12 mouse cellular contexts compared by ENCODE assay signal in the genomic region with DNA sequence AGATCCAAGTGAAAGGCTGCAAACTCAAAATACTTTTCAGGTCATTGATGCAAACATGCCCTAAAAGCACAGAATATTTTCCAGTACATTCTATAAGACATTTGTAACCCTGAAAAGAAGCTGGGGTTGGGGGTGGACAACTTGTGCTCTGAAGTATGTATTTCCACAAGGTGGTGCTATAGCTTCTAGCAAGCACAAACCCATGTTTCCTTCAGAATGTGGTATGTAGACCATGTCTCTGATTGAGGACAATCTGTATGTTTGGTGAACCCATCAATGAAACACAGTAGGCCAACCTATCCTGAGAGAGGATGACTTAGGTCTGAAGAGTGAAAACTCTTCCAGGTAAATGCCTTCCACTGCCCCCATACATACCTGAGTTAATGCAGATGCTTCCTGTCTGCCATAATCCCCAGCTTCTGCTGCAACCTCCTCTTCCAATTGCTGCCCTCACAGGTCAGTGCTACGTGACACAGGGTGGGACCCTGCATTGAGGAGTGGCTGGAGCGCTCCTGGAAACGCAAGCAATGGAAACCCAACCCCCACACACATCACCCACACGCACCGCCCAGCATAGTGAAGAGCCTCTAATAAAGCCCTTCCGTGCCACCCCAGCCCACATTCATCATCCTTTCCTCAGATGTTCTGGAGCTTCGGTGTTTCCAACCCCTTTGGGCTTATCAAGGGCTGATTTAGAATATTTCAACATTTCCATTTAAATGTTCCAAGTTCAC. TPM values are rescaled to one million over a fixed set of nuclear protein-coding genes. Genes with fewer than 3 reads are reported as not detected.
DNase-seq lines count a peak whose midpoint lies in the region; ATAC-seq lines count a peak whose summit lies in the region.
"Had no signal": no experiment of that assay in that cellular context is flagged by ENCODE, and none has a peak within 500 bp of the region (broad histone marks: within the 10 kb centered on the region; RNA-seq: fewer than 3 reads in every experiment).

No protein-coding gene starts in this region.

- no peak overlapping the region for H3K4me3 ChIP-seq in embryonic facial prominence, embryonic 11.5 days (ENCODE audit: low read depth, low read length)
- no peak overlapping the region for H3K4me3 ChIP-seq in embryonic facial prominence, embryonic 10.5 days
- H3K4me3 ChIP-seq in midbrain, embryonic 14.5 days (replicated peaks; ENCODE audit: low read depth, low read length) = no peak overlapping the region
- no peak overlapping the region for H3K4me3 ChIP-seq in midbrain, embryonic 10.5 days
- no peak overlapping the region for H3K4me3 ChIP-seq in intestine, embryonic 16.5 days (ENCODE audit: low read length)
- no peak overlapping the region for H3K4me3 ChIP-seq in stomach, embryonic 14.5 days (ENCODE audit: low read depth, low read length)
- H3K4me3 ChIP-seq: embryonic facial prominence, embryonic 15.5 days; hindbrain, embryonic 15.5 days; midbrain, embryonic 12.5 days; stomach, embryonic 15.5 days had no signal

- H3K4me2 ChIP-seq in embryonic facial prominence, embryonic 11.5 days (ENCODE audit: low read depth, low read length) = no peak overlapping the region
- H3K4me2 ChIP-seq in midbrain, embryonic 14.5 days (ENCODE audit: low read length) = no peak overlapping the region
- no peak overlapping the region for H3K4me2 ChIP-seq in intestine, embryonic 16.5 days (ENCODE audit: low read depth, low read length)
- H3K4me2 ChIP-seq in stomach, embryonic 14.5 days (replicated peaks; ENCODE audit: low read depth, low read length) = no peak overlapping the region
- H3K4me2 ChIP-seq: embryonic facial prominence, embryonic 15.5 days; hindbrain, embryonic 15.5 days; midbrain, embryonic 12.5 days; stomach, embryonic 15.5 days had no signal

- no peaks in the 10 kb centered on the region for H3K27me3 ChIP-seq in embryonic facial prominence, embryonic 11.5 days (ENCODE audit: control insufficient read depth, insufficient read depth, low read length)
- H3K27me3 ChIP-seq in embryonic facial prominence, embryonic 10.5 days (replicated peaks; ENCODE audit: low read depth, poor library complexity, severe bottlenecking) = no peaks in the 10 kb centered on the region
- no peaks in the 10 kb centered on the region for H3K27me3 ChIP-seq in midbrain, embryonic 14.5 days (ENCODE audit: control insufficient read depth, insufficient read depth, low read length)
- no peaks in the 10 kb centered on the region for H3K27me3 ChIP-seq in midbrain, embryonic 10.5 days (ENCODE audit: low read depth, poor library complexity, severe bottlenecking)
- no peaks in the 10 kb centered on the region for H3K27me3 ChIP-seq in intestine, embryonic 16.5 days (replicated peaks; ENCODE audit: control insufficient read depth, insufficient read depth, low read length)
- H3K27me3 ChIP-seq in stomach, embryonic 14.5 days (ENCODE audit: control insufficient read depth, insufficient read depth, low read length) = no peaks in the 10 kb centered on the region
- H3K27me3 ChIP-seq: embryonic facial prominence, embryonic 15.5 days; hindbrain, embryonic 15.5 days; midbrain, embryonic 12.5 days; stomach, embryonic 15.5 days had no signal

- peak; percentile 51 for DNase-seq in embryonic facial prominence, embryonic 11.5 days (ENCODE audit: low spot score)
- no peak for DNase-seq in embryonic facial prominence, embryonic 10.5 days (ENCODE audit: low spot score)
- peak; percentile 41 for DNase-seq in midbrain, embryonic 14.5 days
- DNase-seq in midbrain, embryonic 10.5 days (ENCODE audit: low spot score) = no peak
- no peak for DNase-seq in left cerebral cortex, adult 8-10 months (ENCODE audit: low spot score in 2 of 2)
- no peak for DNase-seq in spleen, postnatal 14 days (ENCODE audit: low spot score in 2 of 2)

- H3K9ac ChIP-seq in embryonic facial prominence, embryonic 11.5 days (replicated peaks; ENCODE audit: low read length) = no peak overlapping the region
- H3K9ac ChIP-seq in midbrain, embryonic 14.5 days (replicated peaks; ENCODE audit: low read length) = no peak overlapping the region
- H3K9ac ChIP-seq in intestine, embryonic 16.5 days (ENCODE audit: low read depth, low read length) = no peak overlapping the region
- H3K9ac ChIP-seq in stomach, embryonic 14.5 days (replicated peaks; ENCODE audit: low read depth, low read length) = no peak overlapping the region
- H3K9ac ChIP-seq: embryonic facial prominence, embryonic 15.5 days; hindbrain, embryonic 15.5 days; midbrain, embryonic 12.5 days; stomach, embryonic 15.5 days had no signal

- no peak for ATAC-seq in embryonic facial prominence, embryonic 11.5 days (replicated peaks; ENCODE audit: insufficient number of reproducible peaks, low FRiP score, low TSS enrichment, low read depth)
- ATAC-seq in midbrain, embryonic 14.5 days (ENCODE audit: low FRiP score, low TSS enrichment) = no peak
- ATAC-seq in intestine, embryonic 16.5 days = 0 out of 2 replicates have a peak, but pooled peaks have one; percentile 46
- 0 out of 2 replicates have a peak, but pooled peaks have one; percentile 63 for ATAC-seq in stomach, embryonic 14.5 days (ENCODE audit: insufficient number of reproducible peaks, insufficient read depth, low FRiP score, low read depth)

- no peaks in the 10 kb centered on the region for H3K4me1 ChIP-seq in embryonic facial prominence, embryonic 11.5 days (ENCODE audit: control insufficient read depth, insufficient read depth, low read length)
- no peaks in the 10 kb centered on the region for H3K4me1 ChIP-seq in embryonic facial prominence, embryonic 10.5 days
- H3K4me1 ChIP-seq in midbrain, embryonic 14.5 days (ENCODE audit: control insufficient read depth, insufficient read depth, low read length) = no peaks in the 10 kb centered on the region
- no peaks in the 10 kb centered on the region for H3K4me1 ChIP-seq in midbrain, embryonic 10.5 days
- H3K4me1 ChIP-seq in intestine, embryonic 16.5 days (ENCODE audit: control insufficient read depth, insufficient read depth, low read length) = no peaks in the 10 kb centered on the region
- no peaks in the 10 kb centered on the region for H3K4me1 ChIP-seq in stomach, embryonic 14.5 days (ENCODE audit: control insufficient read depth, insufficient read depth, low read length)
- H3K4me1 ChIP-seq: embryonic facial prominence, embryonic 15.5 days; hindbrain, embryonic 15.5 days; midbrain, embryonic 12.5 days; stomach, embryonic 15.5 days had no signal

- no peak overlapping the region for H3K27ac ChIP-seq in embryonic facial prominence, embryonic 11.5 days (replicated peaks; ENCODE audit: low read depth, low read length)
- no peak overlapping the region for H3K27ac ChIP-seq in embryonic facial prominence, embryonic 10.5 days (replicated peaks)
- no peak overlapping the region for H3K27ac ChIP-seq in midbrain, embryonic 14.5 days (replicated peaks; ENCODE audit: low read depth, low read length)
- no peak overlapping the region for H3K27ac ChIP-seq in midbrain, embryonic 10.5 days (replicated peaks)
- H3K27ac ChIP-seq in intestine, embryonic 16.5 days (ENCODE audit: low read length) = no peak overlapping the region
- H3K27ac ChIP-seq in stomach, embryonic 14.5 days (ENCODE audit: low read length) = no peak overlapping the region
- H3K27ac ChIP-seq: embryonic facial prominence, embryonic 15.5 days; hindbrain, embryonic 15.5 days; midbrain, embryonic 12.5 days; stomach, embryonic 15.5 days had no signal

- 69% methylated on average over 7 of the region's 7 CpGs for WGBS in embryonic facial prominence, embryonic 11.5 days
- 71% methylated on average over 7 of the region's 7 CpGs for WGBS in embryonic facial prominence, embryonic 10.5 days
- WGBS in midbrain, embryonic 14.5 days = 69% methylated on average over 7 of the region's 7 CpGs
- WGBS in midbrain, embryonic 10.5 days = 68% methylated on average over 7 of the region's 7 CpGs
- WGBS in intestine, embryonic 16.5 days = 57% methylated on average over 7 of the region's 7 CpGs
- 57% methylated on average over 7 of the region's 7 CpGs for WGBS in stomach, embryonic 14.5 days

- H3K9me3 ChIP-seq in embryonic facial prominence, embryonic 11.5 days (replicated peaks; ENCODE audit: control insufficient read depth, low read length) = no peaks in the 10 kb centered on the region
- no peaks in the 10 kb centered on the region for H3K9me3 ChIP-seq in embryonic facial prominence, embryonic 10.5 days
- H3K9me3 ChIP-seq in midbrain, embryonic 14.5 days (ENCODE audit: control insufficient read depth, low read length) = no peaks in the 10 kb centered on the region
- H3K9me3 ChIP-seq in midbrain, embryonic 10.5 days (replicated peaks) = no peaks in the 10 kb centered on the region
- no peaks in the 10 kb centered on the region for H3K9me3 ChIP-seq in intestine, embryonic 16.5 days (ENCODE audit: control insufficient read depth, low read length)
- no peaks in the 10 kb centered on the region for H3K9me3 ChIP-seq in stomach, embryonic 14.5 days (ENCODE audit: control insufficient read depth, low read depth, low read length)
- H3K9me3 ChIP-seq: embryonic facial prominence, embryonic 15.5 days; hindbrain, embryonic 15.5 days; midbrain, embryonic 12.5 days; stomach, embryonic 15.5 days had no signal

- H3K36me3 ChIP-seq in embryonic facial prominence, embryonic 11.5 days (replicated peaks; ENCODE audit: control insufficient read depth, insufficient read depth, low read depth, low read length) = no peaks in the 10 kb centered on the region
- no peaks in the 10 kb centered on the region for H3K36me3 ChIP-seq in embryonic facial prominence, embryonic 10.5 days (replicated peaks)
- H3K36me3 ChIP-seq in midbrain, embryonic 14.5 days (ENCODE audit: control insufficient read depth, insufficient read depth, low read length) = no peaks in the 10 kb centered on the region
- H3K36me3 ChIP-seq in midbrain, embryonic 10.5 days = no peaks in the 10 kb centered on the region
- H3K36me3 ChIP-seq in intestine, embryonic 16.5 days (ENCODE audit: control insufficient read depth, insufficient read depth, low read length) = no peaks in the 10 kb centered on the region
- no peaks in the 10 kb centered on the region for H3K36me3 ChIP-seq in stomach, embryonic 14.5 days (ENCODE audit: control insufficient read depth, insufficient read depth, low read length)
- H3K36me3 ChIP-seq: embryonic facial prominence, embryonic 15.5 days; hindbrain, embryonic 15.5 days; midbrain, embryonic 12.5 days; stomach, embryonic 15.5 days had no signal

RNA-seq across cellular contexts. Expression of a gene that starts 11.0 kb away (rescaled TPM):
- polyA plus RNA-seq in embryonic facial prominence, embryonic 11.5 days (2014; fragmentation: Nextera tagmentation; extraction: Ambion mirVana) = 4.5 and 5.7 TPM in 2 replicates
- 7.4 and 7.8 TPM in 2 replicates for polyA plus RNA-seq in embryonic facial prominence, embryonic 10.5 days (2016; fragmentation: Nextera tagmentation; extraction: Ambion mirVana)
- polyA plus RNA-seq in midbrain, embryonic 14.5 days (2014; fragmentation: Nextera tagmentation; extraction: Ambion mirVana) = 0.89 and 2.6 TPM in 2 replicates
- 2.5 and 2.9 TPM in 2 replicates for polyA plus RNA-seq in midbrain, embryonic 10.5 days (2016; fragmentation: Nextera tagmentation; extraction: Ambion mirVana)
- polyA plus RNA-seq in intestine, embryonic 16.5 days (2015; fragmentation: Nextera tagmentation; extraction: Ambion mirVana) = 20.0 and 20.7 TPM in 2 replicates
- 17.6 and 20.1 TPM in 2 replicates for polyA plus RNA-seq in stomach, embryonic 14.5 days (2014; fragmentation: Nextera tagmentation; extraction: Ambion mirVana)
- 1 to 10 TPM; 2.6 to 3.2 (median 2.8) TPM for total RNA-seq in left cerebral cortex, adult 8-10 months (2022)

RNA-seq across cellular contexts. Expression of a gene that starts 23.0 kb away (rescaled TPM):
- polyA plus RNA-seq in embryonic facial prominence, embryonic 11.5 days (2014; fragmentation: Nextera tagmentation; extraction: Ambion mirVana) = not detected in 2 replicates
- not detected in 2 replicates for polyA plus RNA-seq in embryonic facial prominence, embryonic 10.5 days (2016; fragmentation: Nextera tagmentation; extraction: Ambion mirVana)
- polyA plus RNA-seq in midbrain, embryonic 14.5 days (2014; fragmentation: Nextera tagmentation; extraction: Ambion mirVana) = not detected in 2 replicates
- not detected in 2 replicates for polyA plus RNA-seq in midbrain, embryonic 10.5 days (2016; fragmentation: Nextera tagmentation; extraction: Ambion mirVana)
- not detected in 2 replicates for polyA plus RNA-seq in intestine, embryonic 16.5 days (2015; fragmentation: Nextera tagmentation; extraction: Ambion mirVana)
- not detected in 2 replicates for polyA plus RNA-seq in stomach, embryonic 14.5 days (2014; fragmentation: Nextera tagmentation; extraction: Ambion mirVana)
- total RNA-seq in left cerebral cortex, adult 8-10 months (2022) = not detected
- polyA plus RNA-seq: embryonic facial prominence, embryonic 15.5 days; hindbrain, embryonic 15.5 days; midbrain, embryonic 12.5 days; stomach, embryonic 15.5 days had no signal

RNA-seq across cellular contexts. Expression of a gene that starts 41.5 kb away (rescaled TPM):
- not detected in 2 replicates for polyA plus RNA-seq in embryonic facial prominence, embryonic 11.5 days (2014; fragmentation: Nextera tagmentation; extraction: Ambion mirVana)
- not detected in 2 replicates for polyA plus RNA-seq in embryonic facial prominence, embryonic 10.5 days (2016; fragmentation: Nextera tagmentation; extraction: Ambion mirVana)
- polyA plus RNA-seq in midbrain, embryonic 14.5 days (2014; fragmentation: Nextera tagmentation; extraction: Ambion mirVana) = not detected in 2 replicates
- polyA plus RNA-seq in midbrain, embryonic 10.5 days (2016; fragmentation: Nextera tagmentation; extraction: Ambion mirVana) = not detected in 2 replicates
- polyA plus RNA-seq in intestine, embryonic 16.5 days (2015; fragmentation: Nextera tagmentation; extraction: Ambion mirVana) = not detected in 2 replicates
- not detected in 2 replicates for polyA plus RNA-seq in stomach, embryonic 14.5 days (2014; fragmentation: Nextera tagmentation; extraction: Ambion mirVana)
- total RNA-seq in left cerebral cortex, adult 8-10 months (2022) = not detected
- polyA plus RNA-seq: hindbrain, embryonic 15.5 days; midbrain, embryonic 12.5 days; stomach, embryonic 15.5 days had no signal

RNA-seq across cellular contexts. Expression of a gene that starts 55.0 kb away (rescaled TPM):
- polyA plus RNA-seq in embryonic facial prominence, embryonic 11.5 days (2014; fragmentation: Nextera tagmentation; extraction: Ambion mirVana) = not detected in 2 replicates
- not detected in 2 replicates for polyA plus RNA-seq in embryonic facial prominence, embryonic 10.5 days (2016; fragmentation: Nextera tagmentation; extraction: Ambion mirVana)
- polyA plus RNA-seq in midbrain, embryonic 14.5 days (2014; fragmentation: Nextera tagmentation; extraction: Ambion mirVana) = not detected in 2 replicates
- not detected in 2 replicates for polyA plus RNA-seq in midbrain, embryonic 10.5 days (2016; fragmentation: Nextera tagmentation; extraction: Ambion mirVana)
- not detected in 2 replicates for polyA plus RNA-seq in intestine, embryonic 16.5 days (2015; fragmentation: Nextera tagmentation; extraction: Ambion mirVana)
- not detected in 2 replicates for polyA plus RNA-seq in stomach, embryonic 14.5 days (2014; fragmentation: Nextera tagmentation; extraction: Ambion mirVana)
- not detected for total RNA-seq in left cerebral cortex, adult 8-10 months (2022)
- polyA plus RNA-seq: embryonic facial prominence, embryonic 15.5 days; hindbrain, embryonic 15.5 days; midbrain, embryonic 12.5 days had no signal

RNA-seq across cellular contexts. Expression of a gene that starts 57.4 kb away (rescaled TPM):
- not detected in 2 replicates for polyA plus RNA-seq in embryonic facial prominence, embryonic 11.5 days (2014; fragmentation: Nextera tagmentation; extraction: Ambion mirVana)
- polyA plus RNA-seq in embryonic facial prominence, embryonic 10.5 days (2016; fragmentation: Nextera tagmentation; extraction: Ambion mirVana) = not detected in 2 replicates
- polyA plus RNA-seq in midbrain, embryonic 14.5 days (2014; fragmentation: Nextera tagmentation; extraction: Ambion mirVana) = not detected in 2 replicates
- polyA plus RNA-seq in midbrain, embryonic 10.5 days (2016; fragmentation: Nextera tagmentation; extraction: Ambion mirVana) = not detected in 2 replicates
- not detected in 2 replicates for polyA plus RNA-seq in intestine, embryonic 16.5 days (2015; fragmentation: Nextera tagmentation; extraction: Ambion mirVana)
- not detected in 2 replicates for polyA plus RNA-seq in stomach, embryonic 14.5 days (2014; fragmentation: Nextera tagmentation; extraction: Ambion mirVana)
- total RNA-seq in left cerebral cortex, adult 8-10 months (2022) = not detected
- polyA plus RNA-seq: hindbrain, embryonic 15.5 days; midbrain, embryonic 12.5 days; stomach, embryonic 15.5 days had no signal

Comparison
In these comparisons a context has a peak if more than half of its experiments do, and no peak if none do; other contexts are left out.
1. DNase-seq: peak in embryonic facial prominence, embryonic 11.5 days (single experiment) and midbrain, embryonic 14.5 days (single experiment); none in embryonic facial prominence, embryonic 10.5 days (single experiment), midbrain, embryonic 10.5 days (single experiment), left cerebral cortex, adult 8-10 months (0 of 2) and spleen, postnatal 14 days (0 of 2).
2. ATAC-seq: peak in intestine, embryonic 16.5 days (single experiment) and stomach, embryonic 14.5 days (single experiment); none in embryonic facial prominence, embryonic 11.5 days (single experiment) and midbrain, embryonic 14.5 days (single experiment).